Mouse (Mus musculus): ENCODE data around the gene Gm13090. TPM values are rescaled to one million over a fixed set of nuclear protein-coding genes. Genes with fewer than 3 reads are reported as not detected.
A peak's percentile ranks its signal among the peaks of the same experiment; 100 is the strongest.

Gm13090 gene
- total RNA-seq, 1 experiment from 2014 or later: not detected

GRCm38 (mm10) chr4:151097104-151097438, 7.7 kb downstream of the Gm13090 start:
- DNase-seq: no peak

DNA sequence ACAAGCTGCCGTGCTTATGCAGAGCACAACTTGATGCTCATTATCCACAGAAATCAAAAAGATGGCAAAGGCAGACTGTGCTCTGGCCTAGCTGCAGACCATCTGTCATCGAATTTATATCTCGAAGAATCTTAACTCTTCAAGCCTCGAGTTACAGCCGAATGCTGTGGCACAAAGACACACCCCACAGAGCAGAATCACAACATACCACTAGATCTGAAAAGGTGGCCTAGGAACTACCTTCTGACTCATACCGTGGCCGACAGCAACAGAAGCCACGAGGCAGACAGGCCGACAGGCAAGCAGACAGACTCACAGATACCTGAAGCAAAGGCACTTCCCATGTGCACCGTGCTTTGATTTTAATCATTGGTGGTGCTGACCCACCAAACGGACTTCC, 14.3 kb downstream of the Gm13090 start:
- DNase-seq: no peak

DNA sequence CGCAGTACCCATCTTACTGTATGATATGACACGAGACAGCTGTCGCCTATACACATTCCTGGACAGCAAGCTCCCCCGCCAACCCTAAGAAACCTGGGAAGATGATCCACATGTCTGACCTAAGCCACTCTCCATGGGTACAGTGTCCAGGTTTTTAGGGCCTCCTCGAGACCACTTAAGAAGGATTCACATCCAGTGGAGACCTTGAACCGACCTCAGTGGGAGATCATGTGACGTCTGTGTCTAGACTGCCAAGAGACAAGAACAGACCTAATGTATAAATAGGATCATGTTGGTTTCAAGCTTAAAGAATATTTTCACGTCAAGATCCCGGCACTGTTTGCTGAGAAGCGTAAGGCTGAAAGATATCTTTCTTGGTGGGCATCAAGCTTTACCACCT, 14.8 kb downstream of the Gm13090 start:
- no peak for DNase-seq

DNA sequence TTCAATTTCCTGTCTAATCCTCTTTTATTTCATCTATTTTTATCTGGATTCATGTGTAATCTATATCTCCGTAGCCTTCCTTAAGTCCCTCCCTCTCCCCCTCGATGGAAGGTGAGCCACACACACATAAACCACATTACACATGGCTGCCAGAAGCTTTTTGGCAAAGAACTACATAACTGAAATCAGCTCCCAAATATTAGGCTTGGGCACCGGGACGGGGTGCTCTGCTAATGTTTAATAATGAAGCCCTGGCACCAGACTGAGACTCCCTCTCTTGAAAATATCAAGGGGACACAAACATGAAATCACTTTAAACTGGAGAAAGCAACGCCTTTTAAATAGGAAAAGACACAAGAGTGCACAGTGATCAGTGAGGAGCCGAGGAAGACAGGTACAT, 16.5 kb downstream of the Gm13090 start:
- DNase-seq: no peak

DNA sequence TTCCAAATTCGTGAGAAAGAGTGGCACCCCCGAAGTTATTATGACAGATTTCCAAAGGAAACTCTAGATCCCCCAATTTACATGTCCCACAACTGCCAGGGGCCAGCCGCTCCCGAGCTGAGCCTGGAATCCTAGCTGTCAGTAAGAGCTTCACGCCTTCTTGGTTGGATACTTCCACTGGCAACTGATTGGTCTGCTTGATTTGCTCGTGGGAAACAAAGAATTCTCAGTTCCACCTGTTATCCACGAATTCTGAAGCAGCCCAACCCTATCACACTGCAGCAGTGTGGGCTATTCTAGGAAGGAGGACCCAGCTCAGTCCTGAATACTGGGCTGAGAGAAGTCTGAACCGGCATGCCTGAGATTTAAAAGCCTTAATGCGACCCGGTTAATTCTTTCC, 17.1 kb downstream of the Gm13090 start:
- no peak for DNase-seq

- peak; percentile 15 for DNase-seq
Observed at GRCm38 (mm10) chr4:151107131-151108001, 18.0 kb downstream of the Gm13090 start.

- DNase-seq: peak; percentile 92
Observed at GRCm38 (mm10) chr4:151108028-151108771, 18.8 kb downstream of the Gm13090 start.

DNA sequence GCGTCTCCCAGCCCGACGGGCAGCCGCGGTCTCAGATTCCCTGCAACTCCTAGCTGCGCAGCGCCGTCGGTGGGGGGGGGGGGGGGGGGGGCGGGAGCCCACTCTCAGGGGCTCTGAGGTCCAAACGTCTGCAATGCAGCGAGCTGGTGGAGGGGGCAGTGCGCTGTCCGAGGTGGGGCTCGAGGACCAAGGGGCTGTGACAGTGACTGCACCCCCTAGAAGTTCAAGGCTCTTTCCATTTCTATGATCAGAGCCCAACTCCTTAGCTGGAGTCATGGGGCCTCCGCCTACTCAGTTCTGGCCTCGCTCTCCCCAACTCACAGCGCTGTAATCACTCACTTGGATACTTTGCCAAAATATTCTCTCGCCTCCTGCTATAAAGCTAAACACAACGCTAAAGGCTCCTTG, 19.5 kb downstream of the Gm13090 start:
- DNase-seq: peak; percentile 13

GRCm38 (mm10) chr4:151111226-151111625, 21.9 kb downstream of the Gm13090 start:
- DNase-seq: no peak

- no peak for DNase-seq
Observed at GRCm38 (mm10) chr4:151114574-151114973, 25.2 kb downstream of the Gm13090 start.

DNA sequence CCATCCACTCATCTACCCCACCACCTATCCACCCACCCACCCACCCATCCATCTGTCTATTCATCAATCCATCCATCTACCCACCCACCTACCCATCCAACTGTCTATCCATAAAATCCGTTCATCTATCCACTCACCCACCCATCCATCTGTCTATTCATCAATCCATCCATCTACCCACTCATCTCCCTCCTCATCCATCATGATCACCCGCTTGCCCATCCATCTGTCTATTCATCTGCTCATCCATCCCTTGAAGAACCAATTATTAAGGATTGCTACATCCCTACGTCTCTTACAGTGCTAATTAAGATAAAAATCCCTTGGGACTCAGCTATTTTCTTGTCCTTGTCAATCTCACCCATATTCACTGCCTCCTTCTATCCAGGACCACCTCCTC, 29.5 kb downstream of the Gm13090 start:
- DNase-seq: no peak

- DNase-seq: no peak
Observed at GRCm38 (mm10) chr4:151127636-151128548, 38.5 kb downstream of the Gm13090 start.

DNA sequence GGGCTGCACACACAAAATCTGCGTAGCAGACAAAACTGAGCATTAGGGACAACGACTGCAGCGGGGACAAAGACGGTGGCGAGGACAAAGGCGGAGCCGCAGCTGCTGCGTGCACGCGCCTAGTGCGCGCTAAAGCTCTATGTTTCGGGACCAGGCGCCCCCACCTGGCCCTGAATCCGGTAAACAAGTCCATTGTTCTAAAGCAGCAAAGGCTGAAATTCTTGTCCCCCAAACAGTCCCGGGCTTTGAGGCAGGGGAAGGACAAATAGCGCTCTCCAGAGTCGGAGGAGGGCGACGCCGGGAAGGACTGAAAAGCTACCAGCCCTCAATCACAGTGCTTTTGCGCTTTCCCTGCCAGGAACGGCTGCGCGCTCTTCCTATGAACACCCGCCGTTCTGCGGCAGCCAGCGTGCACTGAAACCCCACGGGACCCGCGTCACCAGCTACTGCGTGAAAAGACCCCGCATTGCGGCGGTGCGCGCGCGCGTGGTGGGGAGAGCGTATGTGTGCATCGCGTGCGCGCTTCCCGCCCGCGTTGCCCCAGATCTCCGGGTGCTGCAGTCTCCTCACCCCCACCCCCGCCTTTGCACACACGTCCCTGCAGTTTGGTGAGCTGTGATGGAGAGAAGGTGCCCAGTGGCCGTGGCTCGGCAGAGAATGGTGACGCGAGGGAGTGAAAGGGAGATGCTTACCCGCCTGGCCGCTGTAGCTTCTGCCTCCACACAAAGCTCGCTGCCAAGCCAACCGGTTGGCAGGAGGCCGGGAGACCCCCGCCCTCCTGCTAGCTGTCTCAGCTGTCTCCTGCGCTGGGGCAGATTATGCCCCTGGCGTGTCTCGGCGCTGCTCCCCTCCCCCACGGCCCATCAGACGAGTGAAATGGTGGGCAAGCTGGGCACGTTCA, 39.5 kb downstream of the Gm13090 start:
- peak; percentile 53 for DNase-seq

- no peak for DNase-seq
Observed at GRCm38 (mm10) chr4:151129725-151130557, 40.6 kb downstream of the Gm13090 start.

GRCm38 (mm10) chr4:151130756-151131490, 41.6 kb downstream of the Gm13090 start:
- no peak for DNase-seq

DNA sequence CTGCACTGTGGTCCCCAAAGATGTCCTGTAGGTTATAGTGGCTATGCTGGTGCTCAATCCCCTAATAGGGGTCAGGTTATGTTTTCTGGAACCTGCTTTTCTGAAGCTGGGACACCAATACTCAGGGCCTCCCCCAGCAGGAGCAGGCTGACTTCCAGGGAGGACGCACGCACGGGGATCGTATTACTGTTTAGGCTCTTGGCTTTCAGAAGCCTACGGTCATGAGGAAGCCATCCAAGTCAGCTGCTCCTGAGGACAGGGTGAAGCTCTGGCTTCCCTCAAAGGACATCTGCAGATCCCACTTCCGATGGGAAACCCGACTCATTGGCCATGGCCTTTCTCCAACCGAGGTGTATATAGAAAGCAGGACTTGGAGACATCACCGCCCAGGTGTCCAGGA, 43.1 kb downstream of the Gm13090 start:
- no peak for DNase-seq

- DNase-seq: no peak
Observed at GRCm38 (mm10) chr4:151133760-151134159, 44.4 kb downstream of the Gm13090 start.

DNA sequence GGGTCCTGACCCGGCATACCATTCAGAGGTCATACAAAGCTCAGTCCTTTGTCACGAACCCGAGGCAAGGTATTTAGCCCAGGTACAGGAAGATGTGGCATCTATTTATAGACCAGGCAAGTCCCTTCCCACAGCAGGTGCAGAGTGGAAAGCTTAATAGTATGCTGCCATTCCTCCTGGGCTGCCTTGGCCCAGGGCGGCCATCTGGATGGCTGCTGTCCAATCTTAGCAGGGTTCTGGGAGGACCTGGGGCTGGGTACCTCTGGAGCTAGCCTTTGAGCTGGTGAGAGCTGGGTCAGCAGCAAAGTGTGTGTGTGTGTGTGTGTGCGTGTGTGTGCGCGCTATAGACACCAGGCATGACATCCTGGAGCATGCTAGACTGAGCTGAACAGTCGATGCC, 46.1 kb downstream of the Gm13090 start:
- DNase-seq: no peak

- DNase-seq: no peak
Observed at GRCm38 (mm10) chr4:151137701-151138100, 48.3 kb downstream of the Gm13090 start.

GRCm38 (mm10) chr4:151138135-151138534, 48.8 kb downstream of the Gm13090 start:
- DNase-seq: peak; percentile 25

Measured in adrenal gland, postnatal 25 days (tissue).